Mouse (Mus musculus) E14TG2a.4 (cell line): ENCODE data around the gene Cacna1a.

Experiments
- CTCF ChIP-seq: conservative IDR thresholded peaks from 2 replicates; pipeline ENCODE4 v1.5.1; 2014; ENCODE audit warnings: low read length
- NANOG ChIP-seq: IDR thresholded peaks from 2 replicates; pipeline ENCODE4 v1.6.1; 2014; ENCODE audit warnings: borderline replicate concordance, low read length, mixed read lengths

DNA sequence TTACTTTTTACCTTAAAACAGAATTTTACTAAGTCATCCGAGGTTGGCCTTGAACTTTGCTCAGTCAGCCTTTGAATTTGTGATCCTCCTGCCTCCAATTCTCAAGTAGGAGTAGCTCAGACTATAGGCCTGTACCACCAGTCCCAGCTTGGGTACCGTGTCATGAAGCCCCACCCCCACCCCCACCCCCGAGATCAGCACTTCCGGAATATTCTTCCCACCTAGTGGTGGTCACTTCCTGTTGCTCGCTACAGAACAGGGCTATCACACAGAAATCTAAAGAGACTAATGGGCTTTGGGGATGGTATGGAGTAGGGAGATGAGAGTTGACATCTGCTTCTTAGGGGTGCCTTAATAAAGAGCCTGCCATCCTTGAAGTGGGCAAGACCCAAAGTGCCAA is 112.9 kb downstream of the Cacna1a start:
- TF ChIP-seq CTCF (no peak), NANOG (no peak)
